Mouse (Mus musculus) hindbrain, embryonic 15.5 days (tissue): ENCODE data around the gene 1500009C09Rik. TPM values are rescaled to one million over a fixed set of nuclear protein-coding genes. Genes with fewer than 3 reads are reported as not detected.

Experiments used
- ATAC-seq: fragments of 200-750 bp; cut with Nextera tagmentation; 2 replicates; pipeline ENCODE4 v1.8.0; 2017; ENCODE audit warnings: low read depth, moderate number of reproducible peaks, moderate TSS enrichment; ENCODE audit not compliant: low FRiP score
- H3K27ac ChIP-seq: fragments of 300-500 bp; sonication (generic); replicated peaks from 2 replicates; pipeline ENCODE4 v1.5.1; 2015; ENCODE audit warnings: mild to moderate bottlenecking, inconsistent platforms
- H3K27me3 ChIP-seq: fragments of 300-500 bp; sonication (generic); 2 replicates; pipeline ENCODE4 v1.6.1; 2015; ENCODE audit warnings: control low read depth, inconsistent platforms
- H3K36me3 ChIP-seq: fragments of 300-500 bp; sonication (generic); 2 replicates; pipeline ENCODE4 v1.6.1; 2015; ENCODE audit warnings: control low read depth, inconsistent platforms
- H3K4me1 ChIP-seq: fragments of 300-500 bp; sonication (generic); replicated peaks from 2 replicates; pipeline ENCODE4 v1.6.1; 2015; ENCODE audit warnings: control low read depth, inconsistent platforms
- H3K4me2 ChIP-seq: fragments of 300-500 bp; sonication (generic); 2 replicates; pipeline ENCODE4 v1.6.1; 2015; ENCODE audit warnings: moderate library complexity, mild to moderate bottlenecking, inconsistent platforms
- H3K4me3 ChIP-seq: fragments of 300-500 bp; sonication (generic); 2 replicates; pipeline ENCODE4 v1.5.1; 2015; ENCODE audit warnings: mild to moderate bottlenecking, inconsistent platforms
- H3K9ac ChIP-seq: fragments of 300-500 bp; sonication (generic); 2 replicates; pipeline ENCODE4 v1.6.1; 2015; ENCODE audit warnings: inconsistent platforms
- H3K9me3 ChIP-seq: fragments of 300-500 bp; sonication (generic); 2 replicates; pipeline ENCODE4 v1.6.1; 2016; ENCODE audit warnings: control low read depth, inconsistent platforms
- WGBS: fragments of 180-500 bp; shearing (Covaris S2); methylation state at CpG from one replicate; pipeline ENCODE4 v1.1.7; 2015; 5-methylcytosine and 5-hydroxymethylcytosine counted together
- polyA plus RNA-seq: library from polyadenylated mRNA; unstranded; fragments of >200 nt; fragmentation: Nextera tagmentation; extraction: Ambion mirVana; gene quantifications from 2 replicates; pipeline ENCODE4 v1.2.1, GENCODE M21; 2015

Gene 1500009C09Rik
- polyA plus RNA-seq, 1 experiment from 2014 or later, result 15.9 TPM

- Histone ChIP-seq H3K4me2 (no peak overlapping the region), H3K36me3 (no peaks in the 10 kb centered on the region), H3K27ac (no peak overlapping the region), H3K9me3 (no peaks in the 10 kb centered on the region), H3K4me3 (no peak overlapping the region), H3K27me3 (0 out of 2 replicates have a peak, but pooled peaks cover 2% of the 10 kb centered on the region), H3K4me1 (peaks cover 36% of the 10 kb centered on the region), H3K9ac (no peak overlapping the region)
- WGBS, result 3% methylated on average over 5 of the region's 5 CpGs
- ATAC-seq, result no peak
These were observed 19.0 kb downstream of the 1500009C09Rik start for GRCm38 (mm10) chr15:82271201-82271600.

- no peaks in the 10 kb centered on the region for H3K9me3 ChIP-seq
- no peak overlapping the region for H3K4me2 ChIP-seq
- no peak overlapping the region for H3K4me3 ChIP-seq
- H3K4me1 ChIP-seq, result peaks cover 45% of the 10 kb centered on the region
- H3K36me3 ChIP-seq, result no peaks in the 10 kb centered on the region
- 0 out of 2 replicates have a peak, but pooled peaks cover 2% of the 10 kb centered on the region for H3K27me3 ChIP-seq
- no peak overlapping the region for H3K27ac ChIP-seq
- H3K9ac ChIP-seq, result no peak overlapping the region
- no peak for ATAC-seq
- 91% methylated on average over 6 of the region's 6 CpGs for WGBS
These were observed 20.1 kb downstream of the 1500009C09Rik start for GRCm38 (mm10) chr15:82272295-82272694.

- peak within 1 kb of the TSS; percentile 80 for H3K4me3 ChIP-seq
- peak within 1 kb of the TSS; percentile 63 for H3K4me2 ChIP-seq
- H3K36me3 ChIP-seq, result peaks cover 5% of the 10 kb centered on the region
- peak within 1 kb of the TSS; percentile 88 for H3K9ac ChIP-seq
- WGBS, result 24% methylated on average over 6 of the region's 6 CpGs
- no peaks in the 10 kb centered on the region for H3K9me3 ChIP-seq
- peak within 1 kb of the TSS; percentile 97 for H3K27ac ChIP-seq
- 0 out of 2 replicates have a peak, but pooled peaks cover 2% of the 10 kb centered on the region for H3K27me3 ChIP-seq
- ATAC-seq, result no peak; the same call in 1 of the 2 replicates
- peaks cover 42% of the 10 kb centered on the region for H3K4me1 ChIP-seq
These were observed 22.4 kb downstream of the 1500009C09Rik start, which contains the start of gene Sept3 for GRCm38 (mm10) chr15:82274593-82274926. TSS of gene Sept3 (plus strand) at chr15:82274893.

GRCm38 (mm10) chr15:82274927-82275901 lies 23.0 kb downstream of the 1500009C09Rik start:
- ATAC-seq, result peak; percentile 72
- WGBS, result under 1% methylated on average over 50 of the region's 86 CpGs

GRCm38 (mm10) chr15:82277591-82277990 lies 25.4 kb downstream of the 1500009C09Rik start:
- Histone ChIP-seq H3K9me3 (no peaks in the 10 kb centered on the region), H3K4me1 (peaks cover 38% of the 10 kb centered on the region), H3K4me2 (peak overlapping the region; percentile 63), H3K36me3 (peaks cover 31% of the 10 kb centered on the region), H3K27me3 (0 out of 2 replicates have a peak, but pooled peaks cover 2% of the 10 kb centered on the region), H3K27ac (peak overlapping the region; percentile 48), H3K9ac (peak overlapping the region; percentile 17; the same call in 1 of the 2 replicates), H3K4me3 (peak overlapping the region; percentile 80; the same call in 1 of the 2 replicates)
- no peak for ATAC-seq
- WGBS, result 61% methylated on average over 5 of the region's 5 CpGs

More at GRCm38 (mm10) chr15:82274927-82275901, 23.0 kb downstream of the 1500009C09Rik start:
- Histone ChIP-seq H3K4me1 (peaks cover 42% of the 10 kb centered on the region), H3K9me3 (no peaks in the 10 kb centered on the region), H3K27ac (peak overlapping the region; percentile 97), H3K9ac (peak overlapping the region; percentile 88), H3K36me3 (peaks cover 12% of the 10 kb centered on the region), H3K27me3 (0 out of 2 replicates have a peak, but pooled peaks cover 2% of the 10 kb centered on the region), H3K4me3 (peak overlapping the region; percentile 80), H3K4me2 (peak overlapping the region; percentile 63)

- Histone ChIP-seq H3K9ac (no peak overlapping the region), H3K4me1 (peaks cover 27% of the 10 kb centered on the region), H3K9me3 (no peaks in the 10 kb centered on the region), H3K4me3 (no peak overlapping the region), H3K27ac (no peak overlapping the region), H3K4me2 (no peak overlapping the region), H3K36me3 (peaks cover 61% of the 10 kb centered on the region), H3K27me3 (no peaks in the 10 kb centered on the region)
- no peak for ATAC-seq
- 77% methylated on average over 4 of the region's 4 CpGs for WGBS
These were observed 28.4 kb downstream of the 1500009C09Rik start for GRCm38 (mm10) chr15:82280638-82281037.

GRCm38 (mm10) chr15:82286157-82286556 lies 34.0 kb downstream of the 1500009C09Rik start:
- Histone ChIP-seq H3K27me3 (no peaks in the 10 kb centered on the region), H3K27ac (no peak overlapping the region), H3K36me3 (peaks cover 92% of the 10 kb centered on the region), H3K9me3 (no peaks in the 10 kb centered on the region), H3K4me2 (no peak overlapping the region), H3K9ac (no peak overlapping the region), H3K4me3 (no peak overlapping the region), H3K4me1 (no peaks in the 10 kb centered on the region)
- WGBS, result 67% methylated on average over 12 of the region's 12 CpGs
- no peak for ATAC-seq

GRCm38 (mm10) chr15:82290252-82290651 lies 38.1 kb downstream of the 1500009C09Rik start:
- Histone ChIP-seq H3K4me3 (no peak overlapping the region), H3K27me3 (no peaks in the 10 kb centered on the region), H3K4me1 (peaks cover 22% of the 10 kb centered on the region), H3K9me3 (no peaks in the 10 kb centered on the region), H3K4me2 (no peak overlapping the region), H3K9ac (no peak overlapping the region), H3K27ac (no peak overlapping the region), H3K36me3 (peaks cover 70% of the 10 kb centered on the region)
- WGBS, result 84% methylated on average over 7 of the region's 7 CpGs
- no peak for ATAC-seq

- H3K27me3 ChIP-seq, result no peaks in the 10 kb centered on the region
- 11% methylated on average over 5 of the region's 5 CpGs for WGBS
- H3K36me3 ChIP-seq, result peaks cover 45% of the 10 kb centered on the region
- H3K27ac ChIP-seq, result peak overlapping the region; percentile 65
- no peak overlapping the region for H3K4me3 ChIP-seq
- peaks cover 26% of the 10 kb centered on the region for H3K4me1 ChIP-seq
- ATAC-seq, result no peak; the same call in 1 of the 2 replicates
- no peaks in the 10 kb centered on the region for H3K9me3 ChIP-seq
- H3K4me2 ChIP-seq, result peak overlapping the region; percentile 28
- no peak overlapping the region for H3K9ac ChIP-seq
These were observed 40.7 kb downstream of the 1500009C09Rik start for GRCm38 (mm10) chr15:82292851-82293250.

- Histone ChIP-seq H3K9me3 (no peaks in the 10 kb centered on the region), H3K27me3 (no peaks in the 10 kb centered on the region), H3K4me1 (peaks cover 26% of the 10 kb centered on the region), H3K4me2 (peak overlapping the region; percentile 28), H3K27ac (peak overlapping the region; percentile 65), H3K4me3 (0 out of 2 replicates have a peak overlapping the region, but pooled peaks have one; percentile 1), H3K36me3 (peaks cover 42% of the 10 kb centered on the region), H3K9ac (no peak overlapping the region)
- ATAC-seq, result peak; percentile 84
- 2% methylated on average over 7 of the region's 7 CpGs for WGBS
These were observed 41.1 kb downstream of the 1500009C09Rik start for GRCm38 (mm10) chr15:82293271-82293711.

- no peak overlapping the region for H3K4me2 ChIP-seq
- ATAC-seq, result peak; percentile 40; the same call in 1 of the 2 replicates
- 36% methylated on average over 8 of the region's 8 CpGs for WGBS
These were observed 41.9 kb downstream of the 1500009C09Rik start for GRCm38 (mm10) chr15:82294059-82294458.

More at GRCm38 (mm10) chr15:82294059-82294458, 41.9 kb downstream of the 1500009C09Rik start:
- peak overlapping the region; percentile 65 for H3K27ac ChIP-seq
- no peak overlapping the region for H3K4me3 ChIP-seq
- H3K27me3 ChIP-seq, result no peaks in the 10 kb centered on the region
- H3K4me1 ChIP-seq, result peaks cover 26% of the 10 kb centered on the region
- no peaks in the 10 kb centered on the region for H3K9me3 ChIP-seq
- H3K9ac ChIP-seq, result no peak overlapping the region
- peaks cover 34% of the 10 kb centered on the region for H3K36me3 ChIP-seq
